Mouse (Mus musculus): ENCODE measurements around the gene Exoc3l4.

The Exoc3l4 gene

GRCm38 (mm10) chr12:111406622-111407021 is 10.2 kb upstream of the Exoc3l4 start, which contains the start of gene Lbhd2:
Gene Lbhd2 (plus strand): TSS chr12:111406809.
- in situ Hi-C loops (cut with MboI, MseI) = loop anchor here in 1 of 2 experiments (25.0 kb wide), 1 partner anchor 1506 kb away; no protein-coding TSS in a partner anchor

- in situ Hi-C loops (cut with MboI, MseI) = loop anchor here in 1 of 2 experiments (25.0 kb wide), 1 partner anchor 1503 kb away; no protein-coding TSS in a partner anchor
Observed at GRCm38 (mm10) chr12:111409583-111409982, 7.2 kb upstream of the Exoc3l4 start.

GRCm38 (mm10) chr12:111411631-111412355 is 5.0 kb upstream of the Exoc3l4 start:
- in situ Hi-C loops (cut with MboI, MseI) = loop anchor here in 1 of 2 experiments (25.0 kb wide), 1 partner anchor 1501 kb away; no protein-coding TSS in a partner anchor

- in situ Hi-C loops (cut with MboI, MseI) = loop anchor here in 1 of 2 experiments (25.0 kb wide), 1 partner anchor 1500 kb away; no protein-coding TSS in a partner anchor
Observed at GRCm38 (mm10) chr12:111412581-111413284, 4.1 kb upstream of the Exoc3l4 start.

- in situ Hi-C loops (cut with MboI, MseI) = loop anchor here in 1 of 2 experiments (25.0 kb wide), 1 partner anchor 1499 kb away; no protein-coding TSS in a partner anchor
Observed at GRCm38 (mm10) chr12:111413300-111413699, 3.5 kb upstream of the Exoc3l4 start.

GRCm38 (mm10) chr12:111419918-111420317 is 3.1 kb downstream of the Exoc3l4 start:
- in situ Hi-C loops (cut with MboI, MseI) = loop anchor here in 1 of 2 experiments (25.0 kb wide), 1 partner anchor 1492 kb away; no protein-coding TSS in a partner anchor

- in situ Hi-C loops (cut with MboI, MseI) = loop anchor here in 1 of 2 experiments (25.0 kb wide), 1 partner anchor 1491 kb away; no protein-coding TSS in a partner anchor
Observed at GRCm38 (mm10) chr12:111420946-111421709, 4.3 kb downstream of the Exoc3l4 start.

- in situ Hi-C loops (cut with MboI, MseI) = loop anchor here in 1 of 2 experiments (25.0 kb wide), 1 partner anchor 1489 kb away; no protein-coding TSS in a partner anchor
Observed at GRCm38 (mm10) chr12:111422852-111423251, 6.0 kb downstream of the Exoc3l4 start.

GRCm38 (mm10) chr12:111423570-111424129 is 6.8 kb downstream of the Exoc3l4 start:
- in situ Hi-C loops (cut with MboI, MseI) = loop anchor here in 1 of 2 experiments (25.0 kb wide), 1 partner anchor 1489 kb away; no protein-coding TSS in a partner anchor

- in situ Hi-C loops (cut with MboI, MseI) = loop anchor here in 1 of 2 experiments (25.0 kb wide), 1 partner anchor 1488 kb away; no protein-coding TSS in a partner anchor
Observed at GRCm38 (mm10) chr12:111424547-111424946, 7.7 kb downstream of the Exoc3l4 start.

- in situ Hi-C loops (cut with MboI, MseI) = no loop called here
Observed at GRCm38 (mm10) chr12:111425258-111425657, 8.4 kb downstream of the Exoc3l4 start.

GRCm38 (mm10) chr12:111425789-111426460 is 9.1 kb downstream of the Exoc3l4 start:
- in situ Hi-C loops (cut with MboI, MseI) = no loop called here

- in situ Hi-C loops (cut with MboI, MseI) = no loop called here
Observed at GRCm38 (mm10) chr12:111427438-111428113, 10.8 kb downstream of the Exoc3l4 start.

GRCm38 (mm10) chr12:111428364-111428763 is 11.5 kb downstream of the Exoc3l4 start:
- in situ Hi-C loops (cut with MboI, MseI) = no loop called here

- in situ Hi-C loops (cut with MboI, MseI) = no loop called here
Observed at GRCm38 (mm10) chr12:111428961-111429911, 12.4 kb downstream of the Exoc3l4 start.

GRCm38 (mm10) chr12:111430049-111430867 is 13.4 kb downstream of the Exoc3l4 start:
- in situ Hi-C loops (cut with MboI, MseI) = no loop called here

All from T-helper 17 cell (primary cell).